Mouse (Mus musculus) neural tube, embryonic 11.5 days (tissue): ENCODE measurements at regions not wholly inside any gene's neighbourhood (a gene's known extent, or its start where the extent isn't known, plus 50 kb on each side); places are given as distances from the start of the nearest gene placed in this dataset.

ENCODE experiments used
- ATAC-seq: fragments of 200-750 bp; cut with Nextera tagmentation; 2 replicates; pipeline ENCODE4 v1.8.0; 2017; ENCODE audit warnings: moderate number of reproducible peaks, mild to moderate bottlenecking, moderate TSS enrichment, moderate library complexity; ENCODE audit not compliant: insufficient read depth, low FRiP score, low TSS enrichment
- DNase-seq: peaks from one replicate; pipeline ENCODE4 v3.0.0-alpha.2; 2015; ENCODE audit warnings: low spot score
- H3K27ac ChIP-seq: fragments of 300-500 bp; sonication (generic); 2 replicates; pipeline ENCODE4 v1.5.1; 2014; ENCODE audit warnings: low read depth, mild to moderate bottlenecking, low read length
- H3K27me3 ChIP-seq: fragments of 300-500 bp; sonication (generic); 2 replicates; pipeline ENCODE4 v1.6.1; 2014; ENCODE audit warnings: mild to moderate bottlenecking, low read length, mixed read lengths; ENCODE audit not compliant: control insufficient read depth, insufficient read depth
- H3K36me3 ChIP-seq: fragments of 300-500 bp; sonication (generic); 2 replicates; pipeline ENCODE4 v1.6.1; 2014; ENCODE audit warnings: mild to moderate bottlenecking, low read length, moderate library complexity, mixed read lengths; ENCODE audit not compliant: control insufficient read depth, insufficient read depth
- H3K4me1 ChIP-seq: fragments of 300-500 bp; sonication (generic); 2 replicates; pipeline ENCODE4 v1.6.1; 2014; ENCODE audit warnings: low read length, mixed read lengths; ENCODE audit not compliant: control insufficient read depth, insufficient read depth
- H3K4me2 ChIP-seq: fragments of 300-500 bp; sonication (generic); 2 replicates; pipeline ENCODE4 v1.6.1; 2014; ENCODE audit warnings: low read depth, mild to moderate bottlenecking, moderate library complexity
- H3K4me3 ChIP-seq: fragments of 300-500 bp; sonication (generic); 2 replicates; pipeline ENCODE4 v1.5.1; 2014; ENCODE audit warnings: low read depth, low read length
- H3K9ac ChIP-seq: fragments of 300-500 bp; sonication (generic); 2 replicates; pipeline ENCODE4 v1.6.1; 2014; ENCODE audit warnings: mild to moderate bottlenecking, low read length
- H3K9me3 ChIP-seq: fragments of 300-500 bp; sonication (generic); 2 replicates; pipeline ENCODE4 v1.6.1; 2016; ENCODE audit warnings: low read length; ENCODE audit not compliant: control insufficient read depth
- whole genome bisulfite sequencing: fragments of 180-500 bp; shearing (Covaris S2); extraction: QIAGEN DNeasy Blood & Tissue Kit; methylation state at CpG from one replicate; pipeline ENCODE4 v1.1.7; 2014; 5-methylcytosine and 5-hydroxymethylcytosine counted together

DNA sequence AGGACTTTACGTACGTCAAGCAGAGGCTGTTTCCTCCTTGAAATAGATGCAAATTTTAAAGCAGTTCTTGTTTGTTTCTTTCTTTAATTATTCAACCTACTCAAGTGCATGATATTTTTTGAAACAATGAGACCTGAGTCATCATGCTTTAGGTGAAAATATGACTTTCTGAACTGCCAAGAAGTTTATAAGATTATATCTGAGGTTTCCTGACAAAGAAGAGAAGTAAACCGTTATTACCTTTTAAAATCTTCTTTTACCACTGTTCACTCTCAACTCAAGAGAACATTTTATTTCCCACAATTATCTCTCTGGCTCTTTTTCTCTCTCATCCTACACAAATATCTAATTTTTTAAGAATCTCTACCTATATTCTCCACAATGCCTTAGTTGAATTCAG is 258.3 kb downstream of the H2afb1 start:
- no peak overlapping the region for H3K4me2 ChIP-seq
- no peak for DNase-seq
- no peak overlapping the region for H3K27ac ChIP-seq
- ATAC-seq, result no peak
- WGBS, result 95% methylated on average over 3 of the region's 3 CpGs
- H3K9me3 ChIP-seq, result no peaks in the 10 kb centered on the region
- no peak overlapping the region for H3K9ac ChIP-seq
- H3K4me1 ChIP-seq, result no peaks in the 10 kb centered on the region
- H3K27me3 ChIP-seq, result no peaks in the 10 kb centered on the region
- H3K4me3 ChIP-seq, result no peak overlapping the region
- no peaks in the 10 kb centered on the region for H3K36me3 ChIP-seq

GRCm38 (mm10) chrX:117298500-117298899 is 283.9 kb downstream of the H2afb1 start:
- Histone ChIP-seq H3K27ac (no peak overlapping the region), H3K27me3 (no peaks in the 10 kb centered on the region), H3K4me2 (no peak overlapping the region), H3K9ac (no peak overlapping the region), H3K36me3 (no peaks in the 10 kb centered on the region), H3K4me3 (no peak overlapping the region), H3K9me3 (no peaks in the 10 kb centered on the region), H3K4me1 (no peaks in the 10 kb centered on the region)
- ATAC-seq (no peak), DNase-seq (no peak)
- WGBS, result 67% methylated on average over 7 of the region's 7 CpGs

DNA sequence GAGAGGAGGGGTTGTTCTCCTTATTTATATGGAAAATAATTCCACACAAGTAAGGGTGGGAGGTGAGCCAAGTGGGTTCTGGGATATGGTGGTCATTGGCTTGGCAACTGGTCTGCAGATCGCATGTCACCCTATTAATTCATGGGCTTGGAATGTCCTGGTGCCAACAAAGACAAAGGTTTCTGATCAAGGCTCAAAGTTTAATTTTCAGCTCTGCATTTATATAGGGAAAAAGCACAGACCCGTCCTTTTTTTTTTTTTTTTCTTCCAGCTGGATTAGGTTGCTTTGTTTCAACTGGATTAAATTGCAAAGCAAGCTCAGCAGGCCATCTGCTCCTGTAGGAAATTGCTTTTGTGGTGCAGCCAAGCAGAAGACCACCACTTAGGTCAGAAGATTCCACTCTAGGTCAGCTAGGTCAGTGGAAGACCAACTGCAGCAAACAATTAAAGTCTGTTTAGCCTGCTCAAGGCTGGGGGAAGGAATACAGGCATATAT is 285.2 kb downstream of the H2afb1 start:
- WGBS, result 19% methylated on average over 1 of the region's 2 CpGs
- H3K4me3 ChIP-seq, result no peak overlapping the region
- no peaks in the 10 kb centered on the region for H3K9me3 ChIP-seq
- no peak overlapping the region for H3K4me2 ChIP-seq
- H3K9ac ChIP-seq, result no peak overlapping the region
- no peaks in the 10 kb centered on the region for H3K36me3 ChIP-seq
- ATAC-seq (0 out of 2 replicates have a peak, but pooled peaks have one; percentile 50), DNase-seq (no peak)
- no peaks in the 10 kb centered on the region for H3K27me3 ChIP-seq
- H3K4me1 ChIP-seq, result no peaks in the 10 kb centered on the region
- no peak overlapping the region for H3K27ac ChIP-seq
